Mouse (Mus musculus): ENCODE measurements at regions not wholly inside any gene's neighbourhood (a gene's known extent, or its start where the extent isn't known, plus 50 kb on each side); places are given as distances from the start of the nearest gene placed in this dataset.

DNA sequence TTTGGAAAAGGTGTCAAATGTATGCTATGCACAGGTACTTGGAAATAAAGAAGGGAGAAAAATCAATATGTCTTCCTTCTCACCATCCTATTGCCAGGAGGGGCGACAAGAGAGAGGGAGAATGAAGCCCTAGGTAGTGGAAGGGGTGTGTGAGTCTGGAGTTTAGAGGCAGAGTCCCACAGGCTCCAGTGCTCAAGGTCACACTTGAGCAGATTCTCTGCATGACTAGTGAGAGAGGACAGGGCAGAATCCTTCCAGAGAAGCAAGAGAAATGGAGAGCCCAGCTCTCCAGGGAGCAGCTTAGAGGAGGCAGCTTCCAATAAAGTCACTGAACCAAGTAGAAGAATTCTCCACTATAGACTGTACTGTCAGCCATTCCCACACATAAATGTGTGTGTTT is 261.9 kb downstream of the Qk start:
- TF ChIP-seq CTCF (IDR thresholded peaks at IDR 0.05; ENCODE audit: insufficient read depth, low read length): no peak
- TF ChIP-seq POLR2A (IDR thresholded peaks at IDR 0.05; ENCODE audit: borderline replicate concordance, extremely low read depth, low read depth, low read length): no peak

Measured in lung, adult 2 months (tissue).